Mouse (Mus musculus): ENCODE results near the gene Strn.
"Not testable (repeated sequence)": the region's sequence is repeated elsewhere in the genome, so short reads cannot be mapped to it uniquely, and the experiment has no call there.

Gene Strn

GRCm38 (mm10) chr17:78710258-78710657, 26.7 kb downstream of the Strn start:
- no peak for DNase-seq (ENCODE audit: low read depth)

- DNase-seq (ENCODE audit: low read depth): no peak
Measured at GRCm38 (mm10) chr17:78708422-78708821, 28.6 kb downstream of the Strn start.

- no peak for DNase-seq (ENCODE audit: low read depth)
Measured at GRCm38 (mm10) chr17:78702988-78703387, 34.0 kb downstream of the Strn start.

GRCm38 (mm10) chr17:78698965-78699364, 38.0 kb downstream of the Strn start:
- DNase-seq (ENCODE audit: low read depth): no peak

GRCm38 (mm10) chr17:78697462-78697861, 39.5 kb downstream of the Strn start:
- DNase-seq (ENCODE audit: low read depth): no peak

GRCm38 (mm10) chr17:78696922-78697321, 40.1 kb downstream of the Strn start:
- no peak for DNase-seq (ENCODE audit: low read depth)

- not testable (repeated sequence) for DNase-seq (ENCODE audit: low read depth)
Measured at GRCm38 (mm10) chr17:78689231-78689630, 47.8 kb downstream of the Strn start.

- DNase-seq (ENCODE audit: low read depth): no peak
Measured at GRCm38 (mm10) chr17:78687971-78688370, 49.0 kb downstream of the Strn start.

- no peak for DNase-seq (ENCODE audit: low read depth)
Measured at GRCm38 (mm10) chr17:78685004-78685403, 52.0 kb downstream of the Strn start.

GRCm38 (mm10) chr17:78682351-78682750, 54.6 kb downstream of the Strn start:
- no peak for DNase-seq (ENCODE audit: low read depth)

- DNase-seq (ENCODE audit: low read depth): no peak
Measured at GRCm38 (mm10) chr17:78679503-78679902, 57.5 kb downstream of the Strn start.

GRCm38 (mm10) chr17:78676813-78677212, 60.2 kb downstream of the Strn start:
- no peak for DNase-seq (ENCODE audit: low read depth)

GRCm38 (mm10) chr17:78664962-78665545, 71.9 kb downstream of the Strn start:
- no peak for DNase-seq (ENCODE audit: low read depth)

- DNase-seq (ENCODE audit: low read depth): no peak
Measured at GRCm38 (mm10) chr17:78654841-78655240, 82.2 kb downstream of the Strn start.

- no peak for DNase-seq (ENCODE audit: low read depth)
Measured at GRCm38 (mm10) chr17:78643853-78644475, 93.0 kb downstream of the Strn start.

- no peak for DNase-seq (ENCODE audit: low read depth)
Measured at GRCm38 (mm10) chr17:78642259-78642658, 94.7 kb downstream of the Strn start.

- no peak for DNase-seq (ENCODE audit: low read depth)
Measured at GRCm38 (mm10) chr17:78640387-78640786, 96.6 kb downstream of the Strn start.

GRCm38 (mm10) chr17:78639099-78639498, 97.9 kb downstream of the Strn start:
- peak; percentile 63 for DNase-seq (ENCODE audit: low read depth)

GRCm38 (mm10) chr17:78637140-78637539, 99.9 kb downstream of the Strn start:
- no peak for DNase-seq (ENCODE audit: low read depth)

GRCm38 (mm10) chr17:78635616-78636015, 101.4 kb downstream of the Strn start:
- no peak for DNase-seq (ENCODE audit: low read depth)

- DNase-seq (ENCODE audit: low read depth): no peak
Measured at GRCm38 (mm10) chr17:78624941-78625340, 112.1 kb downstream of the Strn start.

GRCm38 (mm10) chr17:78621863-78622262, 115.1 kb downstream of the Strn start:
- no peak for DNase-seq (ENCODE audit: low read depth)

- no peak for DNase-seq (ENCODE audit: low read depth)
Measured at GRCm38 (mm10) chr17:78620740-78621139, 116.3 kb downstream of the Strn start.

- no peak for DNase-seq (ENCODE audit: low read depth)
Measured at GRCm38 (mm10) chr17:78619981-78620380, 117.0 kb downstream of the Strn start.
